Mouse (Mus musculus) frontal cortex, adult 2 months (tissue): ENCODE results near the gene Inpp5f. TPM values are rescaled to one million over a fixed set of nuclear protein-coding genes. Genes with fewer than 3 reads are reported as not detected.

Experiments
- DNase-seq, 2 experiments: peaks; one replicate each; pipeline ENCODE4 v3.0.0; 2022; ENCODE audit warnings: low spot score in 1 of 2; ENCODE audit errors: extremely low spot score in 1 of 2
- polyA plus RNA-seq: library from polyadenylated mRNA; depleted of rRNA; stranded (reverse); fragments of >200 nt; gene quantifications from 2 replicates; pipeline ENCODE4 v1.2.3, GENCODE M21; 2012; rRNA removed

Gene Inpp5f
- polyA plus RNA-seq, 1 experiment = 65.0 TPM

DNA sequence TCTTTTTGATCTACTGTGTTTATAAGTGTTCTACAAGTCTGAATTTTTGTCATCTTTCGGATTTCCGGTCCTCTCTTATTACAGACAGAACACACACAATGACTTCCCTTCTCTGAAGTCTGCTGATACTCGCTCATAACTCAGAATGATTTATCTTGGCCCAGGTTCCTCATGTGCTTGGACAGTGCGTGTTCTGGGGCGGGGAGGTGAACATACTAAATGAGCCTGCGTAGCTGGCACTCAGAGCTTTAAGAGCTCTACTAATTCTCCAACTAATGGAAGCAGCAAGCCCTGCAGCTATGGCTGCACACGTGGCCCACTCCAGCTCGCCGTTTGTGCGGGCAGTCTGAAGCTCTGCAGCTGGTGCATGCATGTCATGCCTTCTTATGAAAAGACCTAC, 117.6 kb downstream of the Inpp5f start:
- DNase-seq = no peak

- peak in 1 of 2 experiments; percentile 30 for DNase-seq
These were observed 120.5 kb downstream of the Inpp5f start for GRCm38 (mm10) chr7:128731585-128731984.

GRCm38 (mm10) chr7:128738041-128738440, 126.9 kb downstream of the Inpp5f start:
- DNase-seq = no peak

- peak in 1 of 2 experiments; percentile 27 for DNase-seq
These were observed 128.0 kb downstream of the Inpp5f start for GRCm38 (mm10) chr7:128739116-128739461.

DNA sequence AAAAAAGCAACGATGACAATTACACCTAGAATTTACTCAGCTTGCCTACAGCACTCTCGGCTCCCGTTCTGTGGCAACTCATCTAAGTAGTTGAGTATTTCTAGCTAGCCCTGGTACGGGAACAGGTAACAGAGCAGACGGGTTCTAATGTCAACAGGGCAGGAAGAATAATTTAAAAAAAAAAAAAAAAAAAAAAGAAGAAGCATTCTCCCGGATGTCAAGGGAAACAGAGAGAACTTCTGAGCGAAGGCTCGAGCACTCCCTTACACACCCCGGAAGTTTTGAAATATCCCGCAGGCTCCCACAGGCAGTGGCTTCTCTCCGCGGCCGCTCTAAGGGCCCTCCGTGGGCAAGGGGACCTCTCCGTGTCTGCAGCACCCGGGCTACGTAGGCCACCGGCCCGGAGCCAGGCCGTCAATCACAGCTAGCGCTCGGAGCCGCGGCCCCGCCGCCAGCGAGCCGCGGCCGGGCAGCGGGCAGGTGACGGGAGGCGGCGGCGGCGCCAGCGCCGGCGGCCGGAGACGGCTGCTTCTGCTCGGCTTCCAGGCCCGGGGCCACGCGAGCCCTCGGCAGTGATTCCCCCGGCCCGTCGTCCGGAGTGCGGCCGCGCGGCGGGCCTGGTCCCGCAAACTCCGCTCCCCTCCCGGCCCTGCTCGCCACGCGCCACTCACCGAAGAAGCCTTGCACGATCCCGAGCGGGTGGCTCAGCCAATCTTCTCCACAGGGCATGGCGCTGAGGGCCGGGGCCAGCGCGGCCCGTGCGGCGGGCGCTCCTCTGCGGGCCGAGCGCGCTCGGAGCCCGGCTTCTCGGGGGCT, 128.5 kb downstream of the Inpp5f start:
- DNase-seq = peak in 1 of 2 experiments; percentile 25

DNA sequence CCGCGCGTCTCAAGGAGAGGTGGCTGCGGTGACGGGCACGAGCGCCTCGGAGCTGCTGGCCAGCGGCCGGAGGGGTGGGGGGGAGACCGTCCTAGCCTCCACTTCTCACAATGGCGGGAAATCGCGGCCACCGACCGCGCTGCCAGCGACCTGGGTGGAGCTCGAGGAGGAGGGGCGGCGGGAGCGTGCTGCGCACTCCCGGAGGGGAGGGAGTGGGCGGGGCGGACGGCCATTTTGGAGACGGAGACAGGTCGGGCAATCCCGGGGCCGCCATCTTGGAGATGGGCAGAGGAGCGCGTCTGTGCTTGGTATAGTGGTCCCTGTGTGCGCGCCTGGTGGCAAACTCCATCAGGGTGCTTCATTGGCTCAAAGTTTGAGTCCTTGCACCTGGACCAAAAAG, 129.2 kb downstream of the Inpp5f start, which contains the start of gene Mcmbp:
Gene Mcmbp, minus strand, starts transcription at position 162 of the 400 bp plus-strand sequence.
- DNase-seq = peak; percentile 91 to 97

GRCm38 (mm10) chr7:128743898-128744297, 132.8 kb downstream of the Inpp5f start:
- no peak for DNase-seq

DNA sequence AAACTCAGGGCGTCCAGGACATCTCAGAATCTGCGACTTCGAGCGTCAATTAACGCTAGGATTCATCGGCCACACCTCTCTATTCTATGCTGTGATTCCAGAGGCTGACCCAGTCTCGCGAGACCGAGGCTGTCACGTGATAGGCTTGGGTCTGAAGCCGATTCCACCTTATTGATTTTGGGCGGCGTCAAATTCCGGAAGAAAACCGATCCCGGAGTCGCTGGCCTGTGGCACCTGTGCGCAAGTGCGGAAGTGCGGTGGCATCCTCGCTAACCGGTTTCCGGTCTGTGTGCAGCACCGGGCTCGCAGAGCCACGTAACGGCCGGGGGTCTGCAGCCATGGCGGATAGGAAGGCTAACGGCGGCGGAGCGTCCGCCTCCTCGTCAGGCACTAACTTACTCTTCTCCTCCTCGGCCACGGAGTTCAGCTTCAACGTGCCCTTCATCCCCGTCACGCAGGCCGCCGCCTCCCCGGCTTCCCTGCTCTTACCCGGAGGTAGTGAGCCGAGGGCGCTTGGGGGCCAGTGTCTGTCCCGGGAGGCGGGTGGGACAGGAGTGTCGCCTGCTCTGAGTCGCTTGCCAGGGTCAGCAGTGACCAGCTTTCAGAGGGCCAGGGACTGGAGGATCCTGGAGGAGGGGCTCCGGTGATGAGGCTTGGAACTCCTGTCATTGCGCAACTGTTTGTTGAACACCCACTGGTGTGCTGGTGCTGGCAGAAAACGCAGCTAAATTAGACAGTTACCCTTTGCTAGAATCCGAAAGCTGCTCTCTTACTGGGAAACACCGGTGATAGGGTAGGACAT, 133.8 kb downstream of the Inpp5f start, which contains the start of gene Sec23ip:
Gene Sec23ip, plus strand, starts transcription at position 260 of the 802 bp plus-strand sequence.
- peak; percentile 99 for DNase-seq

Other genes starting within 250 kb of the Inpp5f start
- gene Rgs10, start 192.6 kb upstream of the Inpp5f start, polyA plus RNA-seq = 64.0 and 67.7 TPM in 2 replicates
- gene Tial1, start 149.6 kb upstream of the Inpp5f start, polyA plus RNA-seq = 137 and 147 TPM in 2 replicates
- gene Bag3, start 87.7 kb upstream of the Inpp5f start, polyA plus RNA-seq = 6.3 and 8.0 TPM in 2 replicates
- gene Mcmbp, start 129.2 kb downstream of the Inpp5f start, polyA plus RNA-seq = 17.5 and 19.0 TPM in 2 replicates
- gene Sec23ip, start 133.6 kb downstream of the Inpp5f start, polyA plus RNA-seq = 18.2 and 19.0 TPM in 2 replicates